Mouse (Mus musculus) G1E (cell line): ENCODE results near the gene Rell1. TPM values are rescaled to one million over a fixed set of nuclear protein-coding genes. Genes with fewer than 3 reads are reported as not detected.

Source experiments
- ATAC-seq: 2 replicates; pipeline ENCODE4 v1.8.0; 2016; ENCODE audit warnings: mild to moderate bottlenecking; ENCODE audit not compliant: insufficient number of reproducible peaks, poor library complexity, low FRiP score, severe bottlenecking; ENCODE audit errors: extremely low read depth
- DNase-seq: peaks from one replicate; pipeline ENCODE4 v3.0.0; 2012; ENCODE audit warnings: low spot score
- H3K27me3 ChIP-seq: 2 replicates; pipeline ENCODE4 v1.6.1; 2012; ENCODE audit warnings: mild to moderate bottlenecking, low read length, inconsistent platforms; ENCODE audit not compliant: insufficient read depth
- H3K36me3 ChIP-seq: replicated peaks from 2 replicates; pipeline ENCODE3; 2012; ENCODE audit warnings: mild to moderate bottlenecking, inconsistent platforms
- H3K4me1 ChIP-seq: 2 replicates; pipeline ENCODE4 v1.6.1; 2012; ENCODE audit warnings: low read depth, low read length, inconsistent platforms, mixed read lengths; ENCODE audit not compliant: insufficient read depth
- H3K4me3 ChIP-seq: 2 replicates; pipeline ENCODE4 v1.5.1; 2012; ENCODE audit warnings: low read depth, mild to moderate bottlenecking, inconsistent platforms, low read length, moderate library complexity, mixed read lengths
- H3K9me3 ChIP-seq: replicated peaks from 2 replicates; pipeline ENCODE4 v1.6.1; 2012; ENCODE audit warnings: inconsistent platforms
- CTCF ChIP-seq: IDR thresholded peaks from 2 replicates; pipeline ENCODE4 v1.5.1; 2012; ENCODE audit warnings: low read depth, low read length, inconsistent platforms, mixed read lengths
- GATA1 ChIP-seq: IDR thresholded peaks from 2 replicates; pipeline ENCODE4 v1.6.1; 2012; ENCODE audit warnings: borderline replicate concordance, low read length, inconsistent platforms, mixed read lengths
- GATA2 ChIP-seq: IDR thresholded peaks from 2 replicates; pipeline ENCODE4 v1.6.1; 2012; ENCODE audit warnings: low read depth, low read length, inconsistent platforms, borderline replicate concordance
- POLR2AphosphoS5 ChIP-seq: IDR thresholded peaks from 2 replicates; pipeline ENCODE4 v1.6.1; 2012; ENCODE audit warnings: low read depth, low read length, inconsistent platforms; ENCODE audit not compliant: insufficient replicate concordance
- TAL1 ChIP-seq: conservative IDR thresholded peaks from 2 replicates; pipeline ENCODE4 v1.6.1; 2012; ENCODE audit warnings: low read depth, low read length, inconsistent platforms, mixed read lengths
- polyA plus RNA-seq: library from polyadenylated mRNA; stranded (reverse); fragments of >175 nt; gene quantifications from 2 replicates; pipeline ENCODE4 v1.2.3, GENCODE M21; 2012
- total RNA-seq, 2 experiments: library from RNA; stranded (forward) in 1 of 2; stranded (reverse) in 1 of 2; fragments of 200-1000 nt in 1 of 2; fragments of >200 nt in 1 of 2; fragmentation: Nextera tagmentation in 1 of 2; gene quantifications; 2 replicates each; pipeline ENCODE4 v1.2.3; 2014 to 2017

Gene Rell1
- total and polyA plus RNA-seq, 3 experiments: 11.9 to 13.5 (median 12.1) TPM

DNA sequence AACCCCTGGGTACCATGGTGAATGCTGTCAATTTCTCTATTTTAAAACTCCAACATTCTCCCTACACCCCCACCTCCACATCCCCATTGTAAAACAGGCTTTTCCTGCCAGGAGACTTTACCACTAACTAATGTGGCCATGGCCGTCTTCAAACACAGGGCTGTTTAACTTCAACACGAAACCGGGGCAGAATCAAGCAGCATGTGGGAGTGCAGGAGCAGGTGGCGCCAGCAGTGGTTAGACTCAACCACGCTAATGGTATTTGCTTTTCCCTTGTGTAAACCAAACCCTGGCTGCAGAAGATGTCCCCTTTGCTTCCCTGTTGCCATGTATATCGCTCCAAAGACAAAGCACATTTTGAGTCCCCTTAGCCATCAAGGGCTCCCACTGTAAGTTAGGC lies 76.8 kb downstream of the Rell1 start:
- H3K27me3 ChIP-seq: no peaks in the 10 kb centered on the region

DNA sequence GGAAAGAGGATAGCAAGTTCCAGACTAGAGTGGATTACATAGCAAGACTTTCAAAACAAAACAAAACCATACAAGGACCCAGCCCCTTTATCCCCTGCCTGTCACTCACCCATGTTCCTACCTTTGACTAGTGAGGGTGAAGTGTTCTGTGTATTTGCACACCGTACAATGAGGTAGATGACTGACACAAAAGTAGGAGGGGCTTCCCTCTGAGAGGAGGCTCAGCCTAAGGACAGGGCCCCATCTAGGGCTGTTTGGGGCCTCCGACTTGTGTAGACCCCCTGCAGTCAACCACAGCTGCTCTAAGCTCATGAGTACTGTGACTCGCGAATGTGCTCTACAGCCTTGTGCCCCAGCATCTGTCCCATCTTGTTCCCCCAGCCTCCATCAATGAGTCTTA lies 77.5 kb downstream of the Rell1 start:
- H3K9me3 ChIP-seq: no peaks in the 10 kb centered on the region
- H3K4me1 ChIP-seq: no peaks in the 10 kb centered on the region
- DNase-seq (no peak), ATAC-seq (no peak)
- TF ChIP-seq GATA2 (no peak), CTCF (no peak), POLR2AphosphoS5 (no peak), TAL1 (no peak), GATA1 (no peak)
- no peaks in the 10 kb centered on the region for H3K27me3 ChIP-seq
- no peak overlapping the region for H3K4me3 ChIP-seq
- no peaks in the 10 kb centered on the region for H3K36me3 ChIP-seq

More for the DNA sequence above, 76.8 kb downstream of the Rell1 start:
- H3K9me3 ChIP-seq: no peaks in the 10 kb centered on the region
- H3K4me1 ChIP-seq: no peaks in the 10 kb centered on the region
- H3K4me3 ChIP-seq: no peak overlapping the region
- ATAC-seq: no peak
- no peaks in the 10 kb centered on the region for H3K36me3 ChIP-seq
- TF ChIP-seq TAL1: no peak
- no peak for TF ChIP-seq POLR2AphosphoS5
- TF ChIP-seq GATA1: no peak
- no peak for TF ChIP-seq GATA2
- no peak for TF ChIP-seq CTCF
- DNase-seq: no peak

DNA sequence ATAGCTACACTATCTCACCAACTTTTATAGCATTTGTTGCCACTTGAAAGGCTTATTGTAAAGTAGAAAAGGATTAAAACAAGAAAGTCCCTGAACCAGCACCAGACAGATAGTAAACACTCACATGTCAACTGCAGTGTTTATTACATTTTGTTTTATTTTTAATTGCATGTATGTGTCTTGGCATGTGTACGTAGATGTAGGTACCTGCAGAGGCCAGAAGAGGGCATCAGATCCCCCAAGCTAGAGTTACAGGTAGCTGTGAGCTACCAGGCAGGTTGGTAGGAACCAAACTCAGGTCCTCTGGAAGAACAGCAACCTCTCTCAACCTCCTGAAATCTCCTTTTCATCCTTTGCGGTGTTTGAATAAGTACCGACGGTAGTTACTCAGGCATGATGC lies 81.6 kb downstream of the Rell1 start:
- DNase-seq: no peak
- TF ChIP-seq POLR2AphosphoS5 (no peak), CTCF (no peak), GATA1 (no peak), TAL1 (no peak), GATA2 (no peak)
- H3K4me1 ChIP-seq: no peaks in the 10 kb centered on the region
- H3K27me3 ChIP-seq: no peaks in the 10 kb centered on the region
- no peak for ATAC-seq
- no peak overlapping the region for H3K4me3 ChIP-seq
- H3K36me3 ChIP-seq: no peaks in the 10 kb centered on the region
- no peaks in the 10 kb centered on the region for H3K9me3 ChIP-seq

DNA sequence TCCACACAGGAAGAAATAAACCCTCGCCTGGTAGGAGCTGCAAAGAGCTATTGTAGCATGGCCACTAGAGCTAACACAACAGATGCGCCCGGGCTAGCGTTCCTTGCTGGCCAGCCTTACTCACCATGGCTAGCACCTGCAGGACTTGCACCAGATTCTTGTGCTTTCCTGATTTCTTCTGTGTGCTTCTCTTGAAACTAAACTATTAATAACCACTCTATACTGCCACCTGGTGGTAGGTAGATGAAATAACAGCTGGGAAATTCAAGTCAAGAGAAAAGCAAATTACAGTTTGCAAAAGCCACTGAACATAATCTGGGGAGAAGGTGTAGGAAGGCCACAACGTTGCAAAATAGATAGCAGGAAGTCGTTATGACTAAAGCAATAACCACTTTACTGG lies 82.0 kb downstream of the Rell1 start:
- Histone ChIP-seq H3K4me1 (no peaks in the 10 kb centered on the region), H3K4me3 (no peak overlapping the region), H3K27me3 (no peaks in the 10 kb centered on the region), H3K9me3 (no peaks in the 10 kb centered on the region), H3K36me3 (no peaks in the 10 kb centered on the region)
- DNase-seq: no peak
- TF ChIP-seq GATA2 (no peak), CTCF (peak; percentile 44)
- ATAC-seq: no peak

DNA sequence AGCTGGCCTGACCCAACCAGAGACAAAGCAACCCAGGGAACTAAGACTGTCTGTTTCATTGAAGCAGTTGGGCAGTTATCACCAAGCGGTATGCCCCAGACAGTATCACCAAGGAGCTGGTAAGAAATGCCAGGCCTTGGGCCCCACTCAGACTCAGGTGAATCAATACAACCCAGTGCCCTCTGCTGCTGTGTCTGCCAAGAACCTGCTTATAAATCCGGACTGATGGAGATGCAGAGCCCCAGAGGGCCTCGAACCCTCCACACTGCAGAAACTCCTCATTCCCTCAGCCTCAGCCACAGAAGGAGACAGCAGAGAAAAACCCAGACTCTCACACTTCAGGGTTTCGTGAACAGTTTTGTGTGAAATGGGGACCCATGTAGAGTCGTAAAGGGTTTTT lies 82.4 kb downstream of the Rell1 start:
- H3K36me3 ChIP-seq: no peaks in the 10 kb centered on the region
- DNase-seq (no peak), ATAC-seq (no peak)
- H3K27me3 ChIP-seq: no peaks in the 10 kb centered on the region
- H3K4me1 ChIP-seq: no peaks in the 10 kb centered on the region
- TF ChIP-seq GATA2 (no peak), CTCF (no peak), POLR2AphosphoS5 (no peak), GATA1 (no peak), TAL1 (no peak)
- H3K9me3 ChIP-seq: no peaks in the 10 kb centered on the region
- H3K4me3 ChIP-seq: no peak overlapping the region

DNA sequence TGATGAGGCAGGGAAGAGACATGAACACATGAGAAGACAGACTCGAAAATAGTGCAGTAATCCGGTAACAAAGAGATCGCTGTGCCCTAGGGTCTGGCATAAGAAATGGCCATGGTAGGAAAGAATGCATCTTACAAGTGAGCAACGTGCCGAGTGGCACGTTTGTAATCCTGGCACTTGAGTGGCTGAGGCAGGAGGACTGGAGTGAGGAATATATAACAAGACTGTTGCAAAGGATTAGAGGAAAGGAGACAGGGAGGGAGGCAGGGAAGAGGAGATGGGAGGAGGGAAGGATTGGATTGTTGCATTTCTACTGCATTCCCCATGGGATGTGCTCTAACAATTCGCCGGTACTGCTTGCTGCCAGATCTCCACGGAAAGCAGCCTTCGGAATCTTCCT lies 89.7 kb downstream of the Rell1 start:
- H3K36me3 ChIP-seq: no peaks in the 10 kb centered on the region
- DNase-seq (no peak), ATAC-seq (no peak)
- H3K4me3 ChIP-seq: no peak overlapping the region
- H3K4me1 ChIP-seq: no peaks in the 10 kb centered on the region
- TF ChIP-seq GATA1: no peak
- no peak for TF ChIP-seq POLR2AphosphoS5
- TF ChIP-seq CTCF: no peak
- no peak for TF ChIP-seq TAL1
- TF ChIP-seq GATA2: no peak
- H3K9me3 ChIP-seq: no peaks in the 10 kb centered on the region
- no peaks in the 10 kb centered on the region for H3K27me3 ChIP-seq

DNA sequence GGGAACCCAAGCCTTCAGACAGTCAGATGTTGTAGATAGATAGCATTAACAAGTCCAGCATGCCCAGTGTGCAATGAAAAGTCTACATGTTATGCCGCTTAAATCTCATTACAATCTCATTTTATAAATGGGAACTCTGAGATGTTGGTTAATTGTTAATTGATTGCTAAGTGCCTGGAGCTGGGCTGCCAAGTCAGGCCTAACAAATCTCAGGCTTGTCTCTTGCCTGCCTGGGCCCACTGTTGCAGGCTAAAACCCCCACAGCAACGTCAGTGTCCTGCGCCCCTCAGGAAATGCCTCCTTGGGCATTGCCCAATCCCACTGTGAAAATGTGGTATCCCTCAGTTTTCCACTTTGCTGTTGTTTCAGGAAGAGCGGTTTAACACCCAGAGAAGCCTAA lies 92.6 kb downstream of the Rell1 start:
- no peaks in the 10 kb centered on the region for H3K9me3 ChIP-seq
- no peaks in the 10 kb centered on the region for H3K27me3 ChIP-seq
- no peaks in the 10 kb centered on the region for H3K36me3 ChIP-seq
- TF ChIP-seq TAL1 (no peak), GATA2 (no peak), GATA1 (no peak), POLR2AphosphoS5 (no peak), CTCF (no peak)
- no peak overlapping the region for H3K4me3 ChIP-seq
- DNase-seq (no peak), ATAC-seq (no peak)
- no peaks in the 10 kb centered on the region for H3K4me1 ChIP-seq
